Mouse (Mus musculus): ENCODE measurements at regions not wholly inside any gene's neighbourhood (a gene's known extent, or its start where the extent isn't known, plus 50 kb on each side); places are given as distances from the start of the nearest gene placed in this dataset.

- no peak for DNase-seq
Observed at GRCm38 (mm10) chr3:79996803-79997202, 112.5 kb downstream of the Fam198b start.

DNA sequence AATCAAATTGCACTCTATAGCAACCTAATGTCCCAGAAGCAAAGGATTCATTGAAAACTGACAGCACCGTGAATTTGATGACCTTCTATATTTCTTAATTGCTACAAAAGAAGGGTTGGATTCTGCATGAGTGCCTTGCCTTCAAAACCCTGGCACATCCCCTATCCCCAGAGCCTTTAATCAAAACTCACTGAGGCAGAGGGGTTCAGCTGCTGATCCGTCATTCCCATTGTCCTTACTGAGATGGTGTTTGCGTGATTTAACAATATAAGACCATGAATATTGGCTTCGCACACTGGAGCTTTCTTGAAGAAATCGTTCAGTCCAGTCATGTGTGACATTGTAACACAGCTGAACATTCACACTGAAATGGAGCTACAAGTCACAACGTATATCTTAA, 118.0 kb downstream of the Fam198b start:
- DNase-seq, result no peak

- no peak for DNase-seq
Observed at GRCm38 (mm10) chr3:80003300-80004090, 119.2 kb downstream of the Fam198b start.

DNA sequence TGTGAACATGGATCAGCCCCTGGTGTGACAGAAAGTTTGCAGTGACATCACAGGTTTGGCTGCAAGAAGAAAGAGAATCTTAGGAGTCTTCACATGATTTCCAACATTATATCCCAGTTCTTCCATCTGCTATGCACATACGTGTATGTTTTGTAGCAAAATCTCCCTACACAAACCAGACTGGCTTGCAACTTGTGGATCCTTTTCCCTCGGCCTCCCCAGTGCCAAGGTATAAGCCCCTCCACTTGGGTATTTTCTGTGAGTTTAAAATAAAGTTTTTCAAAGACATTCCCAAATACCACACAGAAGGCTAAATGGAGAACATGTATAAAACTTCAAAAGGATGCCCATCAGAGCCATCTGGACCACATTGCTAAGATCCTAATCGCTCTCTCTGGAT, 120.2 kb downstream of the Fam198b start:
- no peak for DNase-seq

GRCm38 (mm10) chr3:80004966-80005365, 120.6 kb downstream of the Fam198b start:
- DNase-seq, result no peak

DNA sequence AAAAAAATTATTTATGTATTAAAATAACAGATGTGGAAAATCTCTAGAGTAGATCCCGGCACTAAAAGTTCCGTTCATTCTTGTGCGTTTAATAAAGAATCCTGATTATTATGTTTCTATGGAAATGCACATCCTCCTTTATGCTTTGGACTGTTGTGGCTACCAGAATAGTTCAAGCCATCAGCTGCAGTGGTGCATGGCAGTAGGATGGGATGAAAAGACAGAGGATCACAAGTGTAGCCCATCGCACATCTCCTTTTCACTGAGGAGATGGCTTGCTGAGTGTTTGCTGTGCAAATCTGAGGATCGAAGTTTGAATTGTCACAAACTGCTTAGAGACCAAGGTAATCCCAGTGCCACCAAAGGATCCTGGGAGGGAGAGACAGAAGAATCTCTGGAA, 121.0 kb downstream of the Fam198b start:
- no peak for DNase-seq

DNA sequence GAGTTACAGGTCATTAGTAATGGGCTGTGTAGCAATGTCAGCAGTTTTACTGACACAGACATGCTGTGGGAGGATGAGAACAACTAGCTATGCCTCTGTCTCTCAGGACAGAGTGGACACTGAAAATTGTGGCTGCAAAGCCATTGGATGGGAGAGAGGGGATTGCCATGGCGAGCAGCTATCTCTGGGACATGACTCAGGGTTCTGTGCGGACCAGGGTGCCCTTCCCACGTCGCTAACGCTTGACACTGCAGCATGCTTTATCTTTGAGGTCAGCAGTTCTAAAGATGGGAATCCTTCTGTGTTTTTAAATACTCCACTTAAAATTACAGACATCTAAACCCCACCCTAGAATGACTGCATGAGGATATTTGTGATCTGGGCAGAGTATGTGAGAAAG, 121.9 kb downstream of the Fam198b start:
- DNase-seq, result no peak

GRCm38 (mm10) chr3:80007006-80007405, 122.7 kb downstream of the Fam198b start:
- no peak for DNase-seq

DNA sequence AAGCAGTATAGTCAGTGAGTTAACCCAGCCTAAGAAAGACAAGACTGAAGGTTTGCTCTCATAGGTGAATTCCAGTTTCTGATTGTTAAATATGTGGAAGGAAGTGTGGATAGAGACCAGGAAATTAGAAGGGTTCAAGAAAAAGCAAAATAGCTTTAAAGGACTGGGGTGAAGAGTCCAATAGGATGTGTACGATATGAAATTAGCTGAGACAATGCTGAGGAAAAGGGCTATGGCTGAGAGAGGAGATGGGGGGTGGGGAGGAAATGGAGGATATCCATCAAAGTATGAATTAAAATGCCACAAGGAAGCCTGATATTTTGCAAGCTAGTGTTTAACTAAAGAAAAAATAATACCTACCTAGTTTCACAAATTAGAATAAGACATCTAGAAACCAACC, 124.9 kb downstream of the Fam198b start:
- DNase-seq, result no peak

GRCm38 (mm10) chr3:80025795-80026194, 141.5 kb downstream of the Fam198b start:
- no peak for DNase-seq

- DNase-seq, result no peak
Observed at GRCm38 (mm10) chr3:80033071-80033470, 148.7 kb downstream of the Fam198b start.

DNA sequence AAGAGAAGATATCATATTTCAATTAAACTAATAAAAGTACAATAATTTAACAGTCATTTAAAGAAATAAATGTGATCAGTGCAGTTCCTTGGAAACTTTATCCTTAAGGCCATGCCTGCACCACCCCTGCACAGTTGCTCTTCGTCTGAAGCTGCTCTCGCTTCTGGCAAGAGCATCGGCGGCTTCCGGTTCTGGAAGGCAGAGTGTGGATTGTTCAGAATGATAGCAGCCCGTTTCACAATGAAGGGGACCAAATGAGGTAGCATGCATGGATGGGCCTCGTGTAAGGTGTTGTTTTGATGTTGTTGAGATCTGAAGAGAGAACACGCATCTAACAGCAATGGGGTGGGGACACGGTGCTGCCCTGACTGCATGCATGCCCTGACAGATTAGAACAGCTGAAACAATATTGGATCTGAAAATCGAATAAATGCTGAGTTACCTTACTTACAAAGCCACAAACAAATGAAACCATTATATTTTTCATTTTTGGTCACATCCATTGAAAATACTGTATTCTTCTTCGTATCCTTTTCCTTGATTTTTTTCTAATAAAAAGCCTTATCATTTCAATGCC, 154.3 kb downstream of the Fam198b start:
- DNase-seq, result no peak

DNA sequence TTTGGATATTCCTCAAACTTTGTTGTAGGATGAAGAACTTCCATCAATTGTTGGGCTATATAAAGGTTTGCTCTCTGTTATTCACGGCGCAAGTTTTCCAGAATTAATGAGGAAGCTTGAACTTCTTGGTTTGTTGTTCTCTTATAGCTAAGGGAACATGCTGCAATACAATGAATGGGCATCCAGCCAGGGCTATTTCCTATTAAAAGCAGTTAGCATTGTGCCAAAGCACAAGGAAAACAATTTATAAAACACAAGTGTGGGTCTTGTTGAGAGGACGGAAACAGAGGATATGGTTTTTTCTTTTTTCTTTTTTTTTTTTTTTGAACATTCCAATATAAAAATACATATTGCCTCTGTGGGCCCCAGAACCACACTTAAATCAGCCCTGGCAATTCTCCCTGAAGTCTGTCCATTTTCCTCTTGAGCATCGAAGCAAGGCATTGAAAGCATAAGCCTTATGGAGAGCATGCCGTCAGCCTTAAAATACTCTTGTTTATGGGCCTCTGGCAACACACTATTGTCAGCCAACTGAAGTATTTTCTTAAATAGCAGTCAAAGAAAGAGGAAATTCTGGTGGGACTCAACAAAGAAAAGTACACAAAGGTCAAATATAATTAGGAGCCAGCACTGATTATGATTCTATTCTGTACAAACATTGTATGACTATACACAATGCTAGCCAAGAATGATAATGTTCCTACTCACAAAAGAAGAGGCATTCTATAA, 158.6 kb downstream of the Fam198b start:
- DNase-seq, result no peak

- no peak for DNase-seq
Observed at GRCm38 (mm10) chr3:80049495-80050225, 165.3 kb downstream of the Fam198b start.

- no peak for DNase-seq
Observed at GRCm38 (mm10) chr3:80050920-80051319, 166.6 kb downstream of the Fam198b start.

GRCm38 (mm10) chr3:80051963-80052362, 167.6 kb downstream of the Fam198b start:
- no peak for DNase-seq

DNA sequence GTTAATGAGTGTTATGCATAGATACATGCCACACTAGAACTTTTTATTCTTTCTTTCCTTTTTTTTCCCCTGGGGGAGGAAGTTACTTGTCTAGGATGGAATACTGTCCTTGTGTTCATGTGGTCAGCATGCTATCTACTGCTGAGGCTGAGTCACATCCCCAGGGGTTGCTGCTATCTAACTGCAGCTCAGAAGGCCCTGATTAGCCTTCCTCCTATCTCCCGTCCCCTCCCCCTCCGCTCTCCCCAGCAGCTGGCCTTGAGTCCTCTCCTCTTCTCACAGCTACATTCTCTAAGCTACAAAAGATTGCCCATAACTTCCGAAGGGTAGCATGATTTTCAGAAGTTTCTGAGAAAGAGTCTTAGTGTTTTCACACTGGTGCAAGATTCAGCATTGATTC, 168.5 kb downstream of the Fam198b start:
- DNase-seq, result no peak

DNA sequence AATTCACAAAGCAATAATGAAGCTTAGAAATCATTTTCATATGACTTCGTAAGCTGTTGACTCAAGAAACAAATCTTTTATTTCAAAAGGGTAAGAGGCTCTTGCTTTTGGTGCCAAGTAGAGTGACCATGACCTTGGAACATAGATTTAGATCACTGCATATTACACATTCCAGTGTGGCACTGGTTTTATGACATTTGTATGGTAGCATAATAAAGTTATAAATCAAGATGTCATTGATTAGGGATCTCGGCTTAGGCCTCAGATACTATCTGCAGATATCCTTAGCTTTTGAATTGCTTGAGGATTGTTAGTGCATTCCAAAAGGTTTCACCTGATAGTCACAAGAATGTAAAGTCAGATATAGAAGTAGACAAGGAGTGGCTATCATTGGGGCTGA, 169.1 kb downstream of the Fam198b start:
- no peak for DNase-seq

- DNase-seq, result no peak
Observed at GRCm38 (mm10) chr3:80056636-80057350, 172.5 kb downstream of the Fam198b start.

DNA sequence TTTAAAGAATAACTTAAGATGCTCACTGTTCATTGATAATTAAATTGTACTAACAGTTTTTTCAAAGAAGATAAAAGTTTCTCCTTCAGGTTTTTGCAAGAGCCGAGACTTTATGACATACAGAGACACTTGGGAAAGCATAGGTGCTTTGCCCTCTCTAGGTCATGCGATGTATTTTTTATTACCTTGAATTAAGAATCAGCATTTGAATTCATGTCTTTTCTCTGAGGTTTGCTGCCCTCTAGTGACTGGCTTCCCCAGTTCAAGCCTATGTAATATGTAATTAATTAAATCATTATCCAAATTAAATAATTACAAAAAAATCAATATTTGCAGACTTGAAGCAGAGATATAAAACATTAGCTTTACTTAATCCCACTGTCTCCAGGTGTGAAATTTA, 174.4 kb downstream of the Fam198b start:
- peak; percentile 2 for DNase-seq

- no peak for DNase-seq
Observed at GRCm38 (mm10) chr3:80070726-80071125, 186.4 kb downstream of the Fam198b start.

GRCm38 (mm10) chr3:80079801-80080418, 195.6 kb downstream of the Fam198b start:
- DNase-seq, result peak; percentile 49

Measured in cerebellum, adult 11 months (tissue).